Mouse (Mus musculus) embryonic facial prominence, embryonic 12.5 days (tissue): ENCODE results near the gene D630003M21Rik. TPM values are rescaled to one million over a fixed set of nuclear protein-coding genes. Genes with fewer than 3 reads are reported as not detected.
A peak's percentile ranks its signal among the peaks of the same experiment; 100 is the strongest.

Source experiments
- ATAC-seq: fragments of 200-750 bp; cut with Nextera tagmentation; 2 replicates; pipeline ENCODE4 v1.8.0; 2017; ENCODE audit not compliant: insufficient number of reproducible peaks, insufficient read depth, low FRiP score, low TSS enrichment
- H3K27ac ChIP-seq: fragments of 300-500 bp; sonication (generic); 2 replicates; pipeline ENCODE4 v1.5.1; 2016; ENCODE audit warnings: mild to moderate bottlenecking
- H3K27me3 ChIP-seq: fragments of 300-500 bp; sonication (generic); 2 replicates; pipeline ENCODE4 v1.6.1; 2016; ENCODE audit warnings: mild to moderate bottlenecking, moderate library complexity
- H3K36me3 ChIP-seq: fragments of 300-500 bp; sonication (generic); 2 replicates; pipeline ENCODE4 v1.6.1; 2016; ENCODE audit warnings: mild to moderate bottlenecking
- H3K4me1 ChIP-seq: fragments of 300-500 bp; sonication (generic); 2 replicates; pipeline ENCODE4 v1.6.1; 2016
- H3K4me2 ChIP-seq: fragments of 300-500 bp; sonication (generic); replicated peaks from 2 replicates; pipeline ENCODE4 v1.6.1; 2016; ENCODE audit warnings: mild to moderate bottlenecking, moderate library complexity
- H3K4me3 ChIP-seq: fragments of 300-500 bp; sonication (generic); 2 replicates; pipeline ENCODE4 v1.5.1; 2016; ENCODE audit warnings: mild to moderate bottlenecking
- H3K9ac ChIP-seq: fragments of 300-500 bp; sonication (generic); 2 replicates; pipeline ENCODE4 v1.6.1; 2016; ENCODE audit warnings: mild to moderate bottlenecking, moderate library complexity
- H3K9me3 ChIP-seq: fragments of 300-500 bp; sonication (generic); 2 replicates; pipeline ENCODE4 v1.6.1; 2016; ENCODE audit warnings: mild to moderate bottlenecking, moderate library complexity
- WGBS: fragments of 180-500 bp; shearing (Covaris S2); methylation state at CpG from one replicate; pipeline ENCODE4 v1.1.7; 2016; 5-methylcytosine and 5-hydroxymethylcytosine counted together
- polyA plus RNA-seq: library from polyadenylated mRNA; unstranded; fragments of >200 nt; fragmentation: Nextera tagmentation; extraction: Ambion mirVana; gene quantifications from 2 replicates; pipeline ENCODE4 v1.2.1, GENCODE M21; 2016

D630003M21Rik gene
- polyA plus RNA-seq, 1 experiment from 2014 or later = 5.9 TPM

GRCm38 (mm10) chr2:158232414-158232813, 3.4 kb upstream of the D630003M21Rik start:
- no peak overlapping the region for H3K9ac ChIP-seq
- WGBS = 56% methylated on average over 3 of the region's 3 CpGs
- H3K27ac ChIP-seq = no peak overlapping the region
- no peaks in the 10 kb centered on the region for H3K36me3 ChIP-seq
- H3K9me3 ChIP-seq = no peaks in the 10 kb centered on the region
- ATAC-seq = no peak
- H3K27me3 ChIP-seq = no peaks in the 10 kb centered on the region
- peaks cover 19% of the 10 kb centered on the region; the same call in 1 of the 2 replicates for H3K4me1 ChIP-seq
- H3K4me3 ChIP-seq = no peak overlapping the region
- no peak overlapping the region for H3K4me2 ChIP-seq

DNA sequence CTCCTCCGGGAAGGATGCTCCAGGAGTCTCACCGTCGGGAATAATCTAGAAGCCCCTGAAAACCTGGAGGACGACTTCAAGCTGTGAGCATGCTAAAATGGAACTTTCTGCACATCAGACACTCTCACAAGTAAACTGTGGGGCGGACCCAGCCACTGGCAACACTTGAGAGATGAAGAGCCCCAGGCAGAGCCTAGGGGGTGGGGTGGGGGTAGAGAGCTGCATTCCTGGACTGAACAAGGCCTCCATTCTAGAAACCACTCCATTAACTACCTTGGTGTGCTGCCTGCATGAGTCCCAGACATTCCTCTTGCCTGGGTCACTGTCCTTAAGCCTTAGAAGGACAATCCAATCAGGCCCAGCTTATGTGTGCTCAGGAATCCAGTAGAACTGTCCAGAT, 2.0 kb upstream of the D630003M21Rik start:
- Histone ChIP-seq H3K4me1 (peaks cover 19% of the 10 kb centered on the region; the same call in 1 of the 2 replicates), H3K9me3 (no peaks in the 10 kb centered on the region), H3K9ac (no peak overlapping the region), H3K4me2 (no peak overlapping the region), H3K4me3 (no peak overlapping the region), H3K27me3 (no peaks in the 10 kb centered on the region), H3K36me3 (no peaks in the 10 kb centered on the region), H3K27ac (no peak overlapping the region)
- 33% methylated on average over 5 of the region's 5 CpGs for WGBS
- ATAC-seq = no peak

DNA sequence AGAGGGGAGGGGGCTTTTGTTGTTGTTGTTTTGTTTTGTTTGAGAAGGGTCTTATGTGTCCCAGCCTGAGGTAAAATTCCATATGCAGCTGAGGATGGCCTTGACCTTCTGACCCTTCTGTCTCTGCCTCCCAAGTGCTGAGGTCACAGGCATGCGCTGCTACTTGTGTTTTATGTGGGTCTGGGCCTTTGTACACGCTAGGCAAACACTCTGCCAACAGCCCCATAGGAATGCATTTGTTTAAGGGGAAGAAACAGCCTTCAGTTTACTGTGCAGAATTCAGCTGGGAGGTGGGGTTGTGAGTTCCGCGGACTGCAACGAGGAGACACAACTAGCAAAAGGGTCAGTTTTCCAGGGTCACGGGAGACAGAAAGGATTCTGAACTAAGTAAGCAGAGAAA, 1.6 kb upstream of the D630003M21Rik start:
- no peak overlapping the region for H3K27ac ChIP-seq
- no peaks in the 10 kb centered on the region for H3K9me3 ChIP-seq
- no peak overlapping the region for H3K9ac ChIP-seq
- H3K4me3 ChIP-seq = no peak overlapping the region
- 39% methylated on average over 6 of the region's 6 CpGs for WGBS
- H3K4me2 ChIP-seq = no peak overlapping the region
- H3K4me1 ChIP-seq = peaks cover 19% of the 10 kb centered on the region; the same call in 1 of the 2 replicates
- H3K27me3 ChIP-seq = no peaks in the 10 kb centered on the region
- no peaks in the 10 kb centered on the region for H3K36me3 ChIP-seq
- ATAC-seq = no peak

DNA sequence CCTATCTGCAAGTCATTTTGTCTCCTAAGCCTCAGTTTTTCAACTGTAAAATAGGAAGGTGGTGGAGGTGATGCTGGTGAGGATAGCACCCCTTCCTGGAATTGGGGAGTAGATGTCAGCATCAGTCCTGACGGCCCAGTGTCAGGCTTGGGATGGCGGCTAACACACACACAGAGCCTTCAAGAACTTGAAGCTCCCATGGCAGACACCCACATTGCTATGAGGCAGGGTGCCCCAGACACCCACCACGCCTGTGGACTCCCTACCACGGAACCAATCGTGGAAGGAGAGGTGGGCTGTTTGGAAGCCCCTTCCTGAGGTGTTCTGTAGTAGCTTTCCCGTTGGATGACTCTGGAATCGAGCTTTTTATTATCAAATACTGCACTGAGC, 476 bp upstream of the D630003M21Rik start:
- H3K27ac ChIP-seq = peak overlapping the region; percentile 38; the same call in 1 of the 2 replicates
- 27% methylated on average over 7 of the region's 7 CpGs for WGBS
- H3K27me3 ChIP-seq = no peaks in the 10 kb centered on the region
- no peaks in the 10 kb centered on the region for H3K36me3 ChIP-seq
- H3K9ac ChIP-seq = peak overlapping the region; percentile 41
- H3K4me3 ChIP-seq = peak overlapping the region; percentile 49
- no peaks in the 10 kb centered on the region for H3K9me3 ChIP-seq
- peak overlapping the region; percentile 91 for H3K4me2 ChIP-seq
- peaks cover 19% of the 10 kb centered on the region; the same call in 1 of the 2 replicates for H3K4me1 ChIP-seq
- ATAC-seq = no peak

- 71% methylated on average over 5 of the region's 5 CpGs for WGBS
- H3K4me2 ChIP-seq = no peak overlapping the region
- ATAC-seq = no peak
- H3K27me3 ChIP-seq = no peaks in the 10 kb centered on the region
- no peaks in the 10 kb centered on the region for H3K36me3 ChIP-seq
- no peak overlapping the region for H3K27ac ChIP-seq
- no peak overlapping the region for H3K4me3 ChIP-seq
- no peak overlapping the region for H3K9ac ChIP-seq
- H3K4me1 ChIP-seq = peaks cover 21% of the 10 kb centered on the region; the same call in 1 of the 2 replicates
- no peaks in the 10 kb centered on the region for H3K9me3 ChIP-seq
These were observed 3.7 kb downstream of the D630003M21Rik start for GRCm38 (mm10) chr2:158225301-158225700.

DNA sequence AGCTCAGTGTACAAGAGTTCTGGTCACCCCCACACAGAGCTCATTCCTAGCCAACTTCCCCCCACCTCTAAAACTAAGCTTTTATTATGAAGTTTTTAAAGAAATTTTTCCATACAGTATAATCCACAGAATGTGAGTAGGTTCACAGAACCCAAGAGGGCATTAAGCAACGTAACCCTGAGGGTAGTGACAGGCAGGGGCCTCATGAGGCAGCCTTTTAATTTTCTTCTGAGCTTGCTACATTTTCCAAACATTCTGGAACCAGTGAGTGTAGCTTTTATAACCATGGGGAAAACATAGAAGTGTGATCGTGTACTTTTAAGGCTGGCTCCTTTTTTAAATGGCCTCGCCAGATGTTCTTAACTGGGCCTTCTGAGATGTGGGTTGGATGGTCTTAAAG, 5.5 kb downstream of the D630003M21Rik start:
- no peak overlapping the region for H3K4me3 ChIP-seq
- H3K36me3 ChIP-seq = no peaks in the 10 kb centered on the region
- H3K9ac ChIP-seq = no peak overlapping the region
- no peak overlapping the region for H3K27ac ChIP-seq
- no peaks in the 10 kb centered on the region for H3K9me3 ChIP-seq
- H3K4me2 ChIP-seq = no peak overlapping the region
- no peaks in the 10 kb centered on the region for H3K27me3 ChIP-seq
- WGBS = 71% methylated on average over 3 of the region's 3 CpGs
- no peak for ATAC-seq
- H3K4me1 ChIP-seq = peaks cover 15% of the 10 kb centered on the region; the same call in 1 of the 2 replicates

DNA sequence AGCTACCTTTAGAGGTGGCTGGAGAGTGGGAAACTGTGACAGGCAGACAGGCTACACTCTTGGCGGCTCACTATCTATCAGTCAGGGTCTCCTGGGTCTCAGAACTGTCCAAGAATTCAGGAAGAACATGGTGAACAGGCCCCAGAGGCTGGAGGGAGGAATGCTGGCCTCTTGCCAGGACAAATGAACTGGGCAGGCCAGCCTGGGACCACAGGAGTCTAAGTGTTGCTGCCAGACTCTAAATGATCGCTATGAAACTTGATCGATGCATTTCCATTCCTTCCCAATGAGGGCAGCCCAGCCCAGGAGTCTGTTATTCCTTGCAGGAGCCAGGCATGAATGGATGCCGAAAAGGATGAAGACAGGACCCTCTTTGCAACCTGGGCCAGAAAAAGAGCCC, 6.4 kb downstream of the D630003M21Rik start:
- H3K4me3 ChIP-seq = no peak overlapping the region
- ATAC-seq = no peak; the same call in 1 of the 2 replicates
- no peaks in the 10 kb centered on the region for H3K9me3 ChIP-seq
- H3K4me1 ChIP-seq = peaks cover 11% of the 10 kb centered on the region; the same call in 1 of the 2 replicates
- no peaks in the 10 kb centered on the region for H3K27me3 ChIP-seq
- no peak overlapping the region for H3K4me2 ChIP-seq
- H3K9ac ChIP-seq = no peak overlapping the region
- H3K36me3 ChIP-seq = no peaks in the 10 kb centered on the region
- WGBS = 40% methylated on average over 4 of the region's 4 CpGs
- peak overlapping the region; percentile 42; the same call in 1 of the 2 replicates for H3K27ac ChIP-seq

- no peak overlapping the region for H3K4me3 ChIP-seq
- H3K27ac ChIP-seq = no peak overlapping the region
- no peak for ATAC-seq
- H3K36me3 ChIP-seq = no peaks in the 10 kb centered on the region
- H3K4me2 ChIP-seq = no peak overlapping the region
- peaks cover 11% of the 10 kb centered on the region; the same call in 1 of the 2 replicates for H3K4me1 ChIP-seq
- no peaks in the 10 kb centered on the region for H3K27me3 ChIP-seq
- no peaks in the 10 kb centered on the region for H3K9me3 ChIP-seq
- WGBS = 88% methylated on average over 9 of the region's 9 CpGs
- H3K9ac ChIP-seq = no peak overlapping the region
These were observed 7.5 kb downstream of the D630003M21Rik start for GRCm38 (mm10) chr2:158221446-158222084.

DNA sequence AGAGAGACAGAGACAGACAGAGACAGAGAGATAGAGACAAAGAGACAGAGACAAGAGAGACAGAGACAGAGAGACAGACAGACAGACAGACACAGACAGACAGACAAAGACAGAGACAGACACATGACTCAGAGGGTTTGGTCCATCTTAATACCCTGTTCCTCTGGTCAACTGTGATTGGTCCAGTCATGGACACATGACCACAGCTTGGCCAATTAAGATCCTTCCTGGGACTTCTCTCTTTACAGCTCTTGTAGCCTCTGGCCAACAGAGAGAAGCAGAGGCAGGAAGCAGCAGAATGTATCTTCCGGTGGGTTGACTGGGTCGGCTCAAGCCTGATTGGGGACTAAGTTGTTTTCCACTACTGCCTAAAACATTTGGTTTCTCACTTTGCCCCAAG, 9.5 kb downstream of the D630003M21Rik start:
- WGBS = 95% methylated on average over 2 of the region's 2 CpGs
- Histone ChIP-seq H3K27me3 (no peaks in the 10 kb centered on the region), H3K4me3 (no peak overlapping the region), H3K9ac (no peak overlapping the region), H3K4me1 (peaks cover 21% of the 10 kb centered on the region), H3K36me3 (no peaks in the 10 kb centered on the region), H3K4me2 (no peak overlapping the region), H3K27ac (no peak overlapping the region), H3K9me3 (no peaks in the 10 kb centered on the region)
- no peak for ATAC-seq

GRCm38 (mm10) chr2:158216510-158216909, 12.5 kb downstream of the D630003M21Rik start:
- Histone ChIP-seq H3K36me3 (no peaks in the 10 kb centered on the region), H3K4me3 (no peak overlapping the region), H3K9ac (no peak overlapping the region), H3K4me2 (no peak overlapping the region), H3K4me1 (peaks cover 10% of the 10 kb centered on the region), H3K27ac (no peak overlapping the region), H3K9me3 (no peaks in the 10 kb centered on the region), H3K27me3 (no peaks in the 10 kb centered on the region)
- no peak for ATAC-seq
- WGBS = 88% methylated on average over 8 of the region's 8 CpGs

DNA sequence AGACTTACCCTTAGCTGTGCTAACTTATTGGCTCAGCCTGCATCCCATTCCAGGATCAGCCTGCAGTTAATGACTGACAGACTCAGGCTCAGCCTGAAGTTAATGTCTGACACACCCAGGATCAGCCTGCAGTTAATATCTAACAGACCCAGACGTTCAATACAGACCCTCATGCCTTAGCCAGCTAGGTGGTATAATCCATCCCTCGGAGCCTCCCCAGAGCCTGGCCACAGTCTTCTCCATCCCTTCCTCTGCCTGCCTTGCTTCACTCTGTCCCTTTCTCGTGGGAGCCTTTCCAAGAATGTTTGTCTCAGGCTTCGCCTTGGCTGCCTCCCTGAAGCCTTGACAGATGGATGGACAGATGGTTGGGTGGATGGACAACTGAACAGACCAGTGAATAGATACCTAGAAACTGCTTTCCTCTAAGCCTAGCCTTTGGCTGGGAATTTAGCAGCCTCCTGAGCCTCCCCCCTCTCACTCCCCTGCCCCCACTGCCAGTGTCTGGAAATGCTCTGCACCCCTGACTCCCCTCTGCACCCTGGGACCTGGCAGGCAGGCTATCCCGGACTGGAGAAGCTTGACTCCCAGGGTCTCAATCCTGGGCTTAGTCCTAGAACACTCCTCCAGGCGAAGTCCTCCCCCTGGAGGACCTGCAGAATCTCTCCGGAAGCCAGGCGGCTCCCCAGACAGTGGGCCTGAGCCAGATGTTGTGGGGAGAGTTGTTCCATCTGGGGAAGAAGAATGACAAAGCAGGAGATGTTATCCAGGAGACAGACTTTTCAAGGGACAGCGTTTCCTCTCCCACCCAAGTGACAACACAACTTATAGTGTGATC, 13.5 kb downstream of the D630003M21Rik start:
- Histone ChIP-seq H3K4me3 (no peak overlapping the region), H3K9ac (no peak overlapping the region), H3K27ac (no peak overlapping the region), H3K9me3 (no peaks in the 10 kb centered on the region), H3K4me1 (peaks cover 13% of the 10 kb centered on the region), H3K36me3 (no peaks in the 10 kb centered on the region), H3K27me3 (no peaks in the 10 kb centered on the region), H3K4me2 (no peak overlapping the region)
- ATAC-seq = peak; percentile 42; the same call in 1 of the 2 replicates
- WGBS = 44% methylated on average over 9 of the region's 9 CpGs
